Mouse (Mus musculus): ENCODE measurements around the gene Vmn2r108. TPM values are rescaled to one million over a fixed set of nuclear protein-coding genes. Genes with fewer than 3 reads are reported as not detected.

Vmn2r108 gene
- not detected in 2 replicates for polyA plus RNA-seq (2015; fragmentation: Nextera tagmentation; extraction: Ambion mirVana)

DNA sequence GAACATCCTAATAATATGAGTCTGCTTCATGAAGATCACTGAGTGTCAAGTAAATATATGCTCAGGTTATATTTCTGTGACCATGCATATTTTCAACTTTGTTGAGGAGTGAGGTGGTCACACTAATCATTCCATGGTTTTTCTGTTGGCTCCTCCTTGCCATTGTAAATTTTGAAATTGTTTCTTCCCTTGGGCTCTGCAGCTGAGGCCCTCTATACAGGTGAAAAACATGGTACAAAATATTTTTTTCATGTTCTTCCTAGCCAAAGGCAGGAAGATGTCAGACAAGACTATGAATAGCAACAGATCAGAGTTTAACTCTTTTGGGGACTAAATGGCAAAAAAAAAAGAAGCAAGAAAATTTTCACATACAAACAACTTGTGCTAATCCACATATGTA is at the start of gene Vmn2r108:
TSS of gene Vmn2r108 (minus strand) at position 101 of the 400 bp plus-strand sequence.

DNA sequence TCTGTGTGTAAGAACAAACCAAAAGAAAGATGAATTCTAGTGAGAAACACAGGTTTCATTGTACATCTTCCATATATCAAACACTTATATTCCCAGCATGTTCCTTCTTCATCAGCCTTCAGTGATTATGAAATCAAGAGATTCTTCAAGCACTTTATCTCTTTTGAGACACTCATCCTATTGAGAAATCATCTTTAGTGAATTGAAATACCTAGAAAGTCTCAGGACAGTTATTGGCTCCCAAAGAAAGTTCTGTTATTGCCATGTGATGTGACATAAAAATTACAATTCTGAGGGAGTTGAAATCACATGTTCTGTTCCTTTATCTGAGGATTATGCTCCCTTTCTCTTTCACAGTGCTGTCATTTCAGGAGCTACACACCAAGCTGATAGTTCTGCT is 16.7 kb upstream of the Vmn2r108 start, which contains the start of gene Vmn1r225:
TSS of gene Vmn1r225 (plus strand) at position 301 of the 400 bp plus-strand sequence.

DNA sequence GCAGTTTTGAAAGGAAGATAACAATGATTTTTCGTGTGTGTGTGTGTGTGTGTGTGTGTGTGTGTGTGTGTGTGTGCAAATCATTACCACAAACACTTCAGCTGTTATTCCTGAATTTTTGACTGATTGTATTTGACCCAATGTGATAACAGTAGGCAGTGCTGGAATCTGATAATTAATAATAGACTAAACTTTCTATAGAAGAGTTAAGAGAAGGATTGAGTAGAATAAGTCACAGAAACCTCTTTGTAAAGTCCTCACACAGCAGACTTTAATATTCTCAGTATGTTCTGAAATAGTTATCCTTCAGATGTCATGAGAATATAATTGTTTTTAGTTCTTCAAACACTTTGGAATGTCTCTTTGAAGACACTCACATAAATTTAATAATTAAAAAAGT is 67.3 kb downstream of the Vmn2r108 start, which contains the start of gene Vmn1r224:
TSS of gene Vmn1r224 (plus strand) at position 301 of the 400 bp plus-strand sequence.

Other genes starting within 250 kb of the Vmn2r108 start
- not detected in 2 replicates for gene Vmn2r105, start 246.3 kb downstream of the Vmn2r108 start, polyA plus RNA-seq (2015; fragmentation: Nextera tagmentation; extraction: Ambion mirVana)
- gene Vmn2r106, start 195.8 kb downstream of the Vmn2r108 start, polyA plus RNA-seq (2015; fragmentation: Nextera tagmentation; extraction: Ambion mirVana): not detected in 2 replicates
- gene Vmn2r107, start 136.1 kb downstream of the Vmn2r108 start, polyA plus RNA-seq (2015; fragmentation: Nextera tagmentation; extraction: Ambion mirVana): not detected in 2 replicates
- not detected in 2 replicates for gene Vmn1r224, start 67.2 kb downstream of the Vmn2r108 start, polyA plus RNA-seq (2015; fragmentation: Nextera tagmentation; extraction: Ambion mirVana)
- gene Vmn1r225, start 16.8 kb upstream of the Vmn2r108 start, polyA plus RNA-seq (2015; fragmentation: Nextera tagmentation; extraction: Ambion mirVana): not detected in 2 replicates
- gene Vmn2r109, start 83.4 kb upstream of the Vmn2r108 start, polyA plus RNA-seq (2015; fragmentation: Nextera tagmentation; extraction: Ambion mirVana): not detected in 2 replicates
- 0.01 TPM in 1 of 2 replicates, not detected in the other for gene Vmn2r110, start 115.1 kb upstream of the Vmn2r108 start, polyA plus RNA-seq (2015; fragmentation: Nextera tagmentation; extraction: Ambion mirVana)
- gene Fpr-rs3, start 143.5 kb upstream of the Vmn2r108 start, polyA plus RNA-seq (2015; fragmentation: Nextera tagmentation; extraction: Ambion mirVana): not detected in 2 replicates
- gene Vmn1r226, start 201.5 kb upstream of the Vmn2r108 start, polyA plus RNA-seq (2015; fragmentation: Nextera tagmentation; extraction: Ambion mirVana): not detected in 2 replicates
- not detected in 2 replicates for gene Vmn1r227, start 248.5 kb upstream of the Vmn2r108 start, polyA plus RNA-seq (2015; fragmentation: Nextera tagmentation; extraction: Ambion mirVana)